Mouse (Mus musculus) heart, embryonic 13.5 days (tissue): Measurements from ENCODE around the gene Depp1. TPM values are rescaled to one million over a fixed set of nuclear protein-coding genes. Genes with fewer than 3 reads are reported as not detected.

Experiments used
- ATAC-seq: fragments of 200-750 bp; cut with Nextera tagmentation; 2 replicates; pipeline ENCODE4 v1.8.0; 2017; ENCODE audit warnings: moderate TSS enrichment; ENCODE audit not compliant: insufficient number of reproducible peaks, low FRiP score, low TSS enrichment; ENCODE audit errors: extremely low read depth
- H3K27ac ChIP-seq: fragments of 300-500 bp; sonication (generic); replicated peaks from 2 replicates; pipeline ENCODE4 v1.5.1; 2015; ENCODE audit warnings: moderate library complexity, mild to moderate bottlenecking, inconsistent platforms
- H3K27me3 ChIP-seq: fragments of 300-500 bp; sonication (generic); replicated peaks from 2 replicates; pipeline ENCODE4 v1.6.1; 2015; ENCODE audit warnings: mild to moderate bottlenecking, inconsistent platforms
- H3K36me3 ChIP-seq: fragments of 300-500 bp; sonication (generic); 2 replicates; pipeline ENCODE4 v1.6.1; 2015; ENCODE audit warnings: mild to moderate bottlenecking, inconsistent platforms
- H3K4me1 ChIP-seq: fragments of 300-500 bp; sonication (generic); 2 replicates; pipeline ENCODE4 v1.6.1; 2015; ENCODE audit warnings: inconsistent platforms
- H3K4me2 ChIP-seq: fragments of 300-500 bp; sonication (generic); 2 replicates; pipeline ENCODE4 v1.6.1; 2015; ENCODE audit warnings: inconsistent platforms, mild to moderate bottlenecking, moderate library complexity
- H3K4me3 ChIP-seq: fragments of 300-500 bp; sonication (generic); 2 replicates; pipeline ENCODE4 v1.5.1; 2015; ENCODE audit warnings: moderate library complexity, mild to moderate bottlenecking, inconsistent platforms
- H3K9ac ChIP-seq: fragments of 300-500 bp; sonication (generic); 2 replicates; pipeline ENCODE4 v1.6.1; 2015; ENCODE audit warnings: inconsistent platforms, mild to moderate bottlenecking, moderate library complexity
- H3K9me3 ChIP-seq: fragments of 300-500 bp; sonication (generic); 2 replicates; pipeline ENCODE4 v1.6.1; 2016; ENCODE audit warnings: inconsistent platforms
- WGBS: fragments of 180-500 bp; shearing (Covaris S2); methylation state at CpG from one replicate; pipeline ENCODE4 v1.1.7; 2015; ENCODE audit warnings: mixed read lengths; 5-methylcytosine and 5-hydroxymethylcytosine counted together
- microRNA-seq: library from miRNA; unstranded; fragments of <30 nt; microRNA quantifications from one replicate; pipeline ENCODE4, GENCODE M21; 2016
- polyA plus RNA-seq: library from polyadenylated mRNA; unstranded; fragments of >200 nt; fragmentation: Nextera tagmentation; extraction: Ambion mirVana; gene quantifications from 2 replicates; pipeline ENCODE4 v1.2.1, GENCODE M21; 2015

Depp1 gene
- polyA plus RNA-seq, 1 experiment from 2014 or later: 16.1 TPM

GRCm38 (mm10) chr6:116693639-116694038, 43.2 kb downstream of the Depp1 start:
- Histone ChIP-seq H3K4me2 (no peak overlapping the region), H3K36me3 (no peaks in the 10 kb centered on the region), H3K27ac (no peak overlapping the region), H3K9ac (no peak overlapping the region), H3K9me3 (no peaks in the 10 kb centered on the region), H3K27me3 (no peaks in the 10 kb centered on the region), H3K4me1 (no peaks in the 10 kb centered on the region), H3K4me3 (no peak overlapping the region)
- no peak for ATAC-seq
- 71% methylated on average over 4 of the region's 4 CpGs for WGBS

- WGBS: 60% methylated on average over 3 of the region's 3 CpGs
- Histone ChIP-seq H3K4me3 (no peak overlapping the region), H3K27ac (no peak overlapping the region), H3K27me3 (no peaks in the 10 kb centered on the region), H3K36me3 (no peaks in the 10 kb centered on the region), H3K9ac (no peak overlapping the region), H3K9me3 (no peaks in the 10 kb centered on the region), H3K4me1 (no peaks in the 10 kb centered on the region), H3K4me2 (no peak overlapping the region)
- no peak for ATAC-seq
These were observed 43.9 kb downstream of the Depp1 start for GRCm38 (mm10) chr6:116694346-116694745.

- H3K9ac ChIP-seq: no peak overlapping the region
- WGBS: 43% methylated on average over 2 of the region's 2 CpGs
- H3K36me3 ChIP-seq: no peaks in the 10 kb centered on the region
- H3K4me1 ChIP-seq: no peaks in the 10 kb centered on the region
- no peaks in the 10 kb centered on the region for H3K27me3 ChIP-seq
- ATAC-seq: no peak
- H3K4me3 ChIP-seq: no peak overlapping the region
- H3K4me2 ChIP-seq: no peak overlapping the region
- no peak overlapping the region for H3K27ac ChIP-seq
- no peaks in the 10 kb centered on the region for H3K9me3 ChIP-seq
These were observed 47.0 kb downstream of the Depp1 start for GRCm38 (mm10) chr6:116697413-116697812.

DNA sequence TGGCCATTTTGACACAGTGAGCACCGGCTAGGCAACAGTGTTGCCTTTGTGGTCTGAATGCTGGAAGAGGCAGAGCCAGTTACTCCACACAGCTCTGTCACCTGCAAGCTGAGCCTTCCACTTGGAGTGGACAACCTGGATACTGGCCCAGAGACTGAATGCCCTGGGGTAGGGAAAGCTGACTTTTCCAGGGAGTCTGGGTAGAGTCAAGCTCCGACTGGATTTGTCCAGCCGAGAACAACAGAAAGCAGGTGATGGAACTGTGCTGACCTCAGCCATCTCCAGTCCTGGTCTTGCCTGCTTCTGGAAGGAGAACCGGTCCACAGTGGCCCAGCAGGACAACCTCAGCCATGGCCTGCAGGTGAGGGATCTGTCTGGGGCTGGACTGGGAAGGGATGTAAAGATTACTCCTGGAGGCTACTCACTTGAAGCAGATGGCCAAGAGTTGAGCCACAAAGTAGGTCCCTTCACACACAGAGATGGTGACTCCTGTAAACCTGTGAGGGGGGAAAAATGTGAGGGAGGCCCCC, 47.6 kb downstream of the Depp1 start:
- no peaks in the 10 kb centered on the region for H3K36me3 ChIP-seq
- no peak overlapping the region for H3K4me3 ChIP-seq
- H3K4me1 ChIP-seq: no peaks in the 10 kb centered on the region
- no peaks in the 10 kb centered on the region for H3K27me3 ChIP-seq
- ATAC-seq: no peak; the same call in 1 of the 2 replicates
- 77% methylated on average over 4 of the region's 4 CpGs for WGBS
- no peak overlapping the region for H3K4me2 ChIP-seq
- H3K27ac ChIP-seq: no peak overlapping the region
- no peak overlapping the region for H3K9ac ChIP-seq
- H3K9me3 ChIP-seq: no peaks in the 10 kb centered on the region

DNA sequence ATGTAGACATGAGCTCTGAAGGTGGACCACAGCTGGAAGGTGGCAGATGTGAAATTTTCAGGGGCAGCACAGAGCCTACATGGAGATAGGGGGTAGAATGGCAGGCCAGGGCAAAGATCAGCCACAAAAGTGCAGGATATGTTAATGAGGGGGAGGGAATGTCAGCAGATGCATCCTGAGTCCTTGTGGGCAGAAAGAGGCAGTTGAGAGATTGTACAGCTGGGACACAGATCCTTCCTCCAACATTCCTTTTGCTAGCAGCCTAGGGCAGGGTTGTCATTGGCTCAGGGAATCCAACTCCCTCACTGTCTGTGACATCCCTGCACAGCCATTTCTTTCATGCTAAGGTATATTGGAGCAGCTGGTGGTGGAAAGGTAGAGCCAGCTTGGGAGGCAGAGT, 50.4 kb downstream of the Depp1 start:
- Histone ChIP-seq H3K27ac (no peak overlapping the region), H3K9ac (no peak overlapping the region), H3K4me3 (no peak overlapping the region), H3K9me3 (no peaks in the 10 kb centered on the region), H3K27me3 (no peaks in the 10 kb centered on the region), H3K4me2 (no peak overlapping the region), H3K4me1 (no peaks in the 10 kb centered on the region), H3K36me3 (no peaks in the 10 kb centered on the region)
- ATAC-seq: no peak

Small RNA genes lying within 50 kb of the gene (microRNA-seq; reads per million reads assigned to microRNA genes)
- gene Mir7043: not detected

Other genes with a start within 250 kb of the Depp1 start
- 2.6 and 2.9 TPM in 2 replicates for gene Alox5, start 189.4 kb upstream of the Depp1 start, polyA plus RNA-seq
- gene Olfr211, start 161.5 kb upstream of the Depp1 start, polyA plus RNA-seq: not detected in 2 replicates
- not detected in 2 replicates for gene Olfr212, start 144.1 kb upstream of the Depp1 start, polyA plus RNA-seq
- gene Olfr213, start 112.2 kb upstream of the Depp1 start, polyA plus RNA-seq: not detected in 2 replicates
- gene Gm5580, start 99.5 kb upstream of the Depp1 start, polyA plus RNA-seq: 0.51 and 0.61 TPM in 2 replicates
- gene Olfr214, start 96.4 kb upstream of the Depp1 start, polyA plus RNA-seq: not detected in 2 replicates
- not detected in 2 replicates for gene Olfr215, start 66.4 kb upstream of the Depp1 start, polyA plus RNA-seq
- gene Zfp422, start 21.6 kb upstream of the Depp1 start, polyA plus RNA-seq: 82.4 and 83.3 TPM in 2 replicates
- gene Rassf4, start 23.3 kb downstream of the Depp1 start, polyA plus RNA-seq: 5.5 and 6.4 TPM in 2 replicates
- gene Tmem72, start 66.3 kb downstream of the Depp1 start, polyA plus RNA-seq: 0.04 and 0.08 TPM in 2 replicates